Mouse (Mus musculus) telencephalon, adult 2 months (tissue): ENCODE measurements around the gene 2310079G19Rik.

ENCODE experiments used
- DNase-seq: peaks from one replicate; pipeline ENCODE4 v3.0.0-alpha.2; 2011; ENCODE audit warnings: low read depth, low spot score

The 2310079G19Rik gene

DNA sequence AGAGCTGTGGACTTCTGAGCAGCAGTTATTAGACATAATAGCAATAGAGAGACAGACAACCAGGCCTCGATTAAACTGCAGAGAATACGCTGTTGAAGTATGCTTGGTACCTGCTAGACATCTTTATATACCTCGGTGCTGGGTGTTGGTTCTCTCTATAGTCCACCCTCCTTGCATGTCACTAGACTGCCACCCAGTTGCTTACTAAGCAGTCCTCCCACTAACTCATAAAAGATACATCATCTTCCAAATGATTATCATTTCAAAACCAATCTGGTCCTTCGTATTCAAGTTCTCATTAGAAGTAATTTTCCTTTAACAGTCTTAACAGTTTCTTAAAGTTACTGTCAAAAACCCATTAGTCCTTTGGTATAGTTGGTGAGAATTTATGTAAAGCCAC, at the start of gene 2310079G19Rik:
TSS of gene 2310079G19Rik (minus strand) at position 101 of the 400 bp plus-strand sequence.
- no peak for DNase-seq

DNA sequence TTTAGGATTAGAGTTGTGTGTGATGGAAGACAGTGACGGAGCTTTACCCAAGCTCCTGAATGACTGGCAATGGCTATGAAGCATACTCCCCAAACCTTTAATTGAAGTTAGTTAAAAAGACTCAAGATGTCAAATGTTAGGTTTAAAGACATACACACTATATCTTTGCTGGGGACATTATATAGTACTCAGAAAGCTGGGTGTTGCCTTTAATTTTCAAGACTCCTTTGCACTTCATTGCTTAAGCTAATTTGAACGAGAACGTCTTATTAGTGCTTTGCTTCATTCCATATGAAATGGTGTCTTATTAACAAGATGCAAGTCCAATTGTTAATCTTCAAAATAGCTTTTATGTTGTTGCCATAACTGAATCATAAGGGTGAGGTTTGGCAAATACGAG, 44.1 kb upstream of the 2310079G19Rik start, which contains the start of gene Krtap27-1:
TSS of gene Krtap27-1 (minus strand) at position 101 of the 400 bp plus-strand sequence.
- no peak for DNase-seq

DNA sequence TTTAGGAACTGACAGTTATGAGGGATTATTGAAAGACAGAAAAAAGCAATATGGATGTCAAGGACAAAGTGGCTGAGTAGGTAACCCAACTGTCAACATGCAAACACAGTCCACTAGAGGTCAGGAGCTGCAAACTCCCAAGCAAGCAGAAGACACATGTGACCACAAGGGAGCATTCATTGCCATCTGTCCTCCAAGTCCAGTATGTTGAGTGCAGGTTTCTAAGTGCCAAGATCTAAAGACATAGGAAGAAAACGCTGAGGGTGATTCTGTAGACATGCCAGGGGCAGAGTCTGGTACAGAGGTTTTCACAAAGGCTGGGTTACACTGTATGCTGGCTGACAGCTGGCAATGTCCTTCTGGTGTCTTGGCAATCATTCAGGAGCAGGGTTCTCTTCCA, 30.0 kb upstream of the 2310079G19Rik start:
- DNase-seq, result no peak

DNA sequence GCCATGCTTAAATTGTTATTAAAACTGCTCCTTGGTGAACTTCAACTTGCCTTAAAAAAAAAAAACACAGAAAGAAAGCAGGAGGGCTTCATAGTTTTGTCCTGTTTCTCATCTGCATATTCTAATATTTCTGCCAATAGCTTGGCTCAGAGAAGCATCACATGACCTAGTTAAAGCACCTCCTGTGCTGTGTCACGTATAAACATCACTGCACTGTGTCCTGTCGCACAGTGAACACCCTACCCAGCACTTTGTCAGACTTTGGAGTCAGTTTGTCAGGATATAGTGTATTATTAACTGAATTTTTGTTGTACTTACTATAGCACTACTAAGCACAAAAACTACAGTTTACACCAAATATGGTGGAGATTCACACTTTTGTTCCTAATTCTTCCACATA, 24.5 kb upstream of the 2310079G19Rik start:
- DNase-seq, result no peak

DNA sequence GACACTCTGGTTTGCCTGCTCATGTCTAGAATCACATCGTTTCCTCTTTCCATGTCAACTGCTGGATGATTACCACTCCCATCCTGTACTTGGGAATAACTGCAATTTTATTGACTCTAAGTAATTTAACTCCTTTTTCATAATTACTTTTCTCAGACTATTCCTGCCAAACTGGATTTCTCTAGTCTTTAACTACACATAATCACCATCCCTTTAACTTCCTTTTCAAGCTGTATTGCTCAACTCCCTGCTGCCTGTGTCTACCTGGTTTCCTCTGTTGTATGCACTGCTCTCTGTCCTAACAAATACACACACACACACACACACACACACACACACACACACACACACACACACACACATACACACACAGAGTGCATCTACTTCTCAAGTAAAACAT, 23.6 kb upstream of the 2310079G19Rik start:
- DNase-seq, result no peak

DNA sequence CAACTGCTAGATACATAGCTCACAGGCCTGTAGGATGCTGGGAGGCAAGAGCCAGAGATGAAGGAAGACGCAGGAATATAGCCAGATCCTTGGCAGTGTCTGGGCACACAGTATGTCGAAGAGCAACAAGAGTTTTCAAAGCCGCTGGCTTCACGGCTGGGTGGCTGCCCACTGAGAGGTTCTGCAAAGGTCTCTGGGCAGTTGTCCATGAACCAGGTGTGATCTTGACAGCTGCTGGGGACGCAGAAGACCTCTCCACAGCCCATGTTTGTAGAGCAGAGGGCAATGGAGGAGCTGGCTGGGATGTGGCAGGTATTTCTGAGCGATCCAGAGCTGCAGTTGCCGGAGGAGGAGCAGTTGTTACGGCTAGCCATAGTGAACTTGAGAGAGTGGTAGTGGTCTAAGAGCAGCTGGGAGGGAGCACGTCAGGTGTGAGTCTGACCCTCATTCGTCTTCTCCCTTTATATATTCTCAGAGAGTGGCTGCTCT, 19.9 kb upstream of the 2310079G19Rik start, which contains the start of gene Krtap26-1:
TSS of gene Krtap26-1 (minus strand) at position 439 of the 489 bp plus-strand sequence.
- no peak for DNase-seq

DNA sequence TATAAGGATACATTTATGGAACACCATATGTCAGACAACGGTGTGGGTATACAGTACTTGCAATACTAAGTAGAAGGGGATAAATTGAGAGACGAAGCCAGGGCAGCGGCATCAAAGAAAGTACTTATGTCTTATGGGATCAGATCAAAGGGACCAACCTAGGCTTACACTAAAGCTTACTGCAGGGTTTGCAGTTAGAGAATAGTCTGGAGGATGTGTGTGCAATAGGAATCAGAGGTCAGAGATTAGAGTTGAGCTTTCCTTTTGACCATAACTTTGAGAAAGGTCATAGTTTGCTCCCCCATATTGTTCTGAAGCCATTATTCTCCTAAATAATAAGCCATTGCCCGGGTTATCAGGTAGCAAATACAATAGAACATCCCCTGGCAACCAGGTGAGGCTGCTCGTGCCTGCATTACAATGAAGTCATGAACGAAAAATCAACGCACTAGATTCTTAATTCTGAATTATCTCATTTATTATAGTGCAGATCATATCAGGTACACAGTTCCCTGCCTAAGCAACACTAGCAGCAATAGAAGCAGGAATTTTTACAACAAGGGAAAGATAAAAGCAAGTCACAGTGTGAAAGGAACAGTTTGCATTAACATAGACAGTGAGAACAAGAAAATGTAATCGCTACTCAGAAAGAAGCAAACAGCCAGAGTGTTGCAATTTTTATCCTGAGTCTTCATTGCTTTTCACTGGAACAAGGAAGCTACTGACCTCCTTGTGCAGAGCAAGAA, 19.1 kb upstream of the 2310079G19Rik start:
- DNase-seq, result no peak

DNA sequence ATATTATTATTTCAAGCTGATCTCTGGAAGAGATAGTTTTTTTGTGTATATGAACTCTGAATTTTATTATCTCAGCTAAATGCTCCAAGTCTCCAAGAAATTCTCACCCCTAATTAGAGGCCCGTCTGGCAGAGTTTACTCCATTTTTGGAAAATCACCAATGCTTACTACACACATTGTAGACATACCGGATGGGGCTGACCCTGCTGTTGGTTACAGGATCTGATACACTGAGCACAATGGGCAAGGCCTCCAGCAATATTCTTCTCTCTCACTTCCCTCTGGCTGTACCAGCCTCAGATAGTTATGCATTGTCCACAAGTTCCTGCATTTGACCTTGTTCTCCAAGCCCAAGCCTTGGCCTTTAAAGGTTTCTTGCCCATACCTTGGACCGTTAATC, 12.6 kb upstream of the 2310079G19Rik start:
- no peak for DNase-seq

DNA sequence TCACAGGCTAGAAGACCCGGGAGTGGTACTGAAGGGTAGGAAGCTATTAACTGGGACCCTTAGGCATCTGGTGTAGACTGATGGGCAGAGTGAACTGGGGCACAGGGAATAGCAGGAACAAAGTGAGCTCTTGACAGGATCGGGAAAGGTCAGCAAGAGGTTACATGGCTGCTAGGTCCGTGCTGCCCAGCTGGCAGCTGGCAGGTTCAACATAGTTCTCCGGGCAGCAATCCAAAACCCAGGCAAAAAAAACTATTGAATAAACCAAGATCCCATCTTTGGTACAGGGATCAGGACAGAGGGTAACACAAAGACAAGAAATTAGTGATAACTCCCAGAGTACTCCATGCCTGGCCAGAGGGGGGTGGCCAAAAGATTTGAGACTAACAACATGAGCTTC, 7.7 kb upstream of the 2310079G19Rik start:
- no peak for DNase-seq

DNA sequence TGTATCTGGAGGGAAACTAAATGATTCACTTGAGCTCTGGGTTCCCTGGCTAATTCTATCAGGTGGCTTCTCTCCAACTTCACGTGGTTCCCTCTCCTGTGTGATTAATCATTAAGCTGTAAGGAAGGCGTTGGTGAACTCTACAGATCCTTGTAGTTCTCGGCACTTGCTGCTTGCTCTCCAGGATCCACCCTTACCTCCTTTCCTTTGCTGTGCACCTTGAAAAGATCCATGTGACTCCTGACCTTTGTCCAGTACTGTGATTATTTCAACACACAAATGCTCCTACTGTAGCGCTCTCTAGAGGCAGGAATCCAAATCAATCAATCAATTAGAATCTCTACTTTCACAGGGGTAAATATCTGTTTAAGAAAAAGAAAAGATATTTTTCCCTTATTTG, 4.0 kb upstream of the 2310079G19Rik start:
- DNase-seq, result no peak

DNA sequence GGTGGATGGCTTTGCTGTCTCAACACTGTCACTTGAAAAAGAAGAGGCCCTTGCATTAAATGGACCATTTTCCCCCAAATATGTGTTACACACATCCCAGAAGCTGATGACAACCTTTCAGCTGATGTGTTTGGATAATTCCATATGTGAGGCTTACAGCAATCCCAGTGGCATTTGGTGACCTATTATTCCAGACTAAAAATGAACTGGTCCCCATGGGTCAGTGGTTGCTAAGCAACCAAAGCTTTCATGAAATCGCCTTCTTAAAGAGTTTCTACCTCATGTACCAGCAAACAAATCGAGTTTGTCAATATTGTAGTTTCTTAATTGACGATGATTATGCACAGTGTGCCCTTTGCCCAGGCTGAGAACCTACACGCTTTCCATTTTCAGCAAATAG, 14.8 kb downstream of the 2310079G19Rik start:
- no peak for DNase-seq

DNA sequence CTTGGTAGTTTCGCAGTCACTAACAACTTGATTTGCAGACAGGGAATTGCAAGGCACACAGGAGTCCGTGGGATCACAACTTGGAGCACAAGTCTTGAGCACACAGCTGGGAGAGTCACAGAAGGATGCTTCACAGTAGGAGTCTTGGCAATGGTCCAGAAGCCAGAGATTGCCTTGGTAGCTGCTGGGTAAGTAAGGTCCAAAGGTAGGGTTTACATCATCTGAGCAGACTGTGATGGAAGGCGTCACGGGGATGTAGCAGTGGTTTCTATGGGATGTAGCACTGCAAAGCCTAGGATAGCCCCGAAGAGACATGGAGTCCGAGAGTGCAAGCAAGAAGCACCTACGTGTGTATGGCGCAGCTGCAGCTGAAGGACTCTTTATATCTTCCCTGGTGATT, 15.5 kb downstream of the 2310079G19Rik start, which contains the start of gene Krtap24-1:
TSS of gene Krtap24-1 (minus strand) at position 358 of the 400 bp plus-strand sequence.
- no peak for DNase-seq

DNA sequence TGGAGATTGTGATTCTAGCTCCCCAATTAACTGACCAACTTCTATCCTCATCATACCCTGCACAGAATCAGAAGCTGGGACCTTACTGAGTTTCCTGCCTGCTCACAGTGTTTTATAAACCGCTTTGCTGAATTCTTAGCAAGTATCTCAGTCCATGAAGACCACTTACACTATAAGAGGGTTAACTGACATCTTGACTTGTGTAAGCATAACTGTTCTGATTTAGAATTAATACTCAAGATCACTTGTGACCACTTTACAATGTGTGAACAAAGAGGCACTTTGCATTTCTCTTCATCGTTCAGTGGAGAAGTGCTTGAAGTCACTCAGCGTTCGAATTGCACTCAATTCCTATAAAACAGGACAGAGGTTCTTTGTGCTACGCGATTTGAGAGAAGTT, 22.9 kb downstream of the 2310079G19Rik start:
- DNase-seq, result no peak

DNA sequence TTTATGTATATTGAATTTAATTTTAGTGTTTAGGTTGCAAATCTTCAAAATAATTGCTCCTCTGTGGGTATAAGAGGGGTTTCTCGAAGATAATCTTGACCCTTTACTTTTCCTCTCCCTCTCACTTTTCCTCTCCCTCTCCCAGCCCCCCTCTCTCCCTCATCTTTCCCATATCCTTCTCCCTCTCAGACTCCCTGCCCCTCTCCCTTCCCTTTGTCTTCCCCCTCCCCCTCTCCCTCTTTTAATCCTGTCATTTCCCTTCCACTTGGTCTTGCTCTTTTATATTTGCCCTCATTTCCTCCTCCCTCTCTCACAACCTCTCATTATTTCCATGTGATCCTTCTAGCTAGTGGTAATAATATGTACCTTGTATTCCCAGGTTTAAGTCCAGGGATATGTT, 25.0 kb downstream of the 2310079G19Rik start:
- DNase-seq, result no peak

DNA sequence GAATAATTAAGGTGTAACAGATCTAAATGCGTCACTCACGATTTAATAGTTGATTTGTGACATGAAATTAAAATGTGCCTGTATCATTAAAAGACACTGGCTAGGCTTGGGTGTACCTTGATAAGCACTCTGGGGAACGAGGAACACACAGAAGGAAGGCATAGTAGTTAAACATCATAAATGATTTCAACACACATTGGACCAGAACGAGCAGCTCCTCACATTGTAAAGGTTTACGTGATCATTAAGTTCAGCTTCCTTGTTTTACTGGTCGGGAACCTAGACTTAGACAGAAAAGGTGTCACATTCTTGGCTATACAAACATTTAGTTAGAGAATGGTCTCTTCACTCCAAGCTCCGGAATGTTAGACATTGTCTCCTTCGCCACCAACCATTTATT, 27.2 kb downstream of the 2310079G19Rik start:
- no peak for DNase-seq

DNA sequence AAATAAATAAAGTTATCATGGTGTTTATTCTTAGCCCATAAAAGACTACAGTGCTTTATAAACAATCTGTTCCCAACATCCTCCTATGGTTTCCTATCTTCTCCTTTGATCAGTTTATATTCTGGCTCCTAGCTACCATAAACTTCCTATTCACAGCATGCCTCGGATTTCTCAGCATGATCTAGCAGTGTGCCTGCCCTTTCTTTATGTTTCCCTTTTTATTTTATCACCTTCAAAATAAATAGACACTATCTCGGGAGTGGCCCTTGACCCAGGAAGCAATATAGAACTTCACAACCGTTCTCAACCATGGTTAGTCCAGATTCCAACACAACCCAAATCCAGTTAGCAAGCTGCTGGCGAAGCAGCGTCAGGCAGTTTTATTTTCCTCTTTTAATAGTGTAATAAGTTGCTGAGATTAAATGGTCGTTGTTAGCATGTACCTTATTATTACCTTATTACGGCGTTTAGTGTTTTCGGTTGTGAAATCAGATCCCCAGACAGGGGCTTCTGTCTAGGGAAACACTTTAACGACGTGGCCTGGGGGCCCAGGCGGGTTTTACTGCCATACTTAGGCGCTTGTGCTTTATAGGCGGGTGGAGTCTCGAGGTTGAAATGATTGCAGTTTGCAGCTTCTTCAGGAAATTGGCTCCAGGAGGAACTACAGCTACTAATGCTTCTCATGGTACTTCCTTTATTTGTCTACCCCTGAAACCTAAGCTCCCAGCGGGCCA, 27.8 kb downstream of the 2310079G19Rik start:
- DNase-seq, result no peak

DNA sequence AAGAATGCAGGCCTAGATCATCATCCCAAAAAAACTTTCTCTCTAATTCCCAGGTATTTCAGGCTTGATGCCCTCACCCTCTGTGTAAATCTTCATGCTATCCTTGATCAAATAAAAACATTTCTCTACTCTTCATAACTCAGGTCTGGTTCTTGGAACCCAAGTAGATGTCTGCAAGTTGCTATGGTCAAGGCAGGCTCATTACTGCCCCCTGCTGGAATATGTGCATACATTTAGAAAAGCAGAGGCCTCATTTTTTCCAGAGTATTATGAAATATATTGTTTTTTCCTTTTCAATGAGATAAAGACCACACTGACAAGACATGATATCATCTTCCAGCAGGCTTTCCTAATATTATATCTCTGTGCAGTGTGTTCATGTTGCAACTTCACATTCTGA, 34.7 kb downstream of the 2310079G19Rik start:
- no peak for DNase-seq

DNA sequence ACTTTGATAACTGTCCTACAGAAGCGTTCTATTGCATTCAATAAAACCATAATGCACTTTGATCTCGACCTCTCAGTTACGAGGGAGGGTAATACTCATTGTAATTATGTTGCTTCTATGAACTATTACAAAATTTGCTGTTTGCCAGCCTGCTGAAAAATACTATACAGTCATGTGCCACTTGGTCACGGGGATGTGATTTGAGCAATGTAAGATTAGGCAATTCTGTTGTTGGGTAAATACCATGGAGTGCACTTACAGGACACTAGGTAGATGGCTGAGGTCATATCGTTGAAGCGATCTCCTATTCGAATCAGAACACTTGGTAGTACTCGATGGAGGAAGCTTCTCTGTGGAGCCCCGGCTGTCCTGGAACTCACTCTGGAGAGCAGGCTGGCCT, 44.1 kb downstream of the 2310079G19Rik start:
- DNase-seq, result no peak
